Mouse (Mus musculus) liver, adult 2 months (tissue): ENCODE measurements around the gene Cdk9.

Experiments used
- CTCF ChIP-seq: fragments of 200-500 bp; IDR thresholded peaks from 2 replicates; pipeline ENCODE4 v1.5.1; 2011; ENCODE audit warnings: low read depth, low read length, control low read depth
- POLR2A ChIP-seq: fragments of 200-500 bp; IDR thresholded peaks from 2 replicates; pipeline ENCODE4 v1.6.1; 2011; ENCODE audit warnings: low read length, control low read depth; ENCODE audit not compliant: insufficient read depth; ENCODE audit errors: extremely low read depth

DNA sequence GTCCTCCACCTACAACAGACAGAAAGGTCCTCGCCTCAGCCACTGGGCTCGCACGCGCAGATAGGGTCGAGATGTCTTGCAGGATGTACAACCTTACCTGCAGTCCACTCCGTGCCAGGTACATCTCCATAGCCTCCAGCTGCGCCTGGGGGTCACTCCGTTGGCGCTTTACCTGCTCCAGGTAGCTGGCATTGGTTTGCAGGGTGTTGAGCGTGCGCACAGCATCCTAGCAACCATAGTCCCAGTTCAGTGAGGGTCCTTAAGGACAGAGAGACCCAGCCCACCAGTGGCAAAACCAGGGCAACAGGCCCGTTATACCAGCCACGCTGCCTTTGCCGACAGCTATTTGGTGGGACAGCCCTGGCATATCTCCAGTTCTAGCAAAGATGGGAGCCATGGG lies 20.4 kb downstream of the Cdk9 start:
- TF ChIP-seq CTCF (no peak), POLR2A (no peak)
